Mouse (Mus musculus): ENCODE data around the gene Tnr. TPM values are rescaled to one million over a fixed set of nuclear protein-coding genes. Genes with fewer than 3 reads are reported as not detected.
A peak's percentile ranks its signal among the peaks of the same experiment; 100 is the strongest.

Tnr gene
- polyA plus RNA-seq, 1 experiment = 0.03 TPM

DNA sequence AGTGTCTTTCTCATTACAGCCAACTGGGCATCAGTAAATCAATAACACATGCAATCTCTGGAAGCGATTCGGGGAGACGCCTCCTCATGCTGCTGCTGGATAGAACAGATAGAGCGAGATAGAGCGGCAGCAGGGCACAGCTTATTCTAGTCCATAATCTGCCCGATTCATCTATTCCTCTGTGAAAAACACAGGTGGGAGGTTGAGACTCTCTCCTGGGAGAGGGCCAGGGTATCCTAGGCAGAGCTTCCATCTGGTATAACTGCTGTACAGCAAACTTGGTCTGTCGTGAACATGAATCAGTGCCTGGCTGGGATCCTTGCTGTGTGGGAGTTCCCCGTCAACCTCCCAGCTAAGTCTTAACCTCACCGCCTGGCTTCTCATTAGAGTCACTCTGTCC, 193.4 kb downstream of the Tnr start:
- 39% methylated on average over 9 of the region's 9 CpGs for WGBS
- H3K4me3 ChIP-seq (ENCODE audit: insufficient read depth, low read depth, low read length) = no peak overlapping the region
- no peak overlapping the region for H3K27ac ChIP-seq (ENCODE audit: insufficient read depth, low read depth, low read length)
- no peak for DNase-seq
- no peaks in the 10 kb centered on the region for H3K4me1 ChIP-seq (ENCODE audit: control insufficient read depth, insufficient read depth, low read length)
- no peaks in the 10 kb centered on the region for H3K36me3 ChIP-seq (ENCODE audit: control insufficient read depth, insufficient read depth, low read length)
- TF ChIP-seq POLR2A (IDR thresholded peaks at IDR 0.05; ENCODE audit: low read depth, low read length) (no peak), CTCF (conservative IDR thresholded peaks at IDR 0.05; ENCODE audit: insufficient read depth, insufficient read length, low read depth, low read length) (no peak)
- H3K27me3 ChIP-seq (replicated peaks; ENCODE audit: control insufficient read depth, insufficient read depth, low read length) = no peaks in the 10 kb centered on the region; the same call in 1 of the 2 replicates

DNA sequence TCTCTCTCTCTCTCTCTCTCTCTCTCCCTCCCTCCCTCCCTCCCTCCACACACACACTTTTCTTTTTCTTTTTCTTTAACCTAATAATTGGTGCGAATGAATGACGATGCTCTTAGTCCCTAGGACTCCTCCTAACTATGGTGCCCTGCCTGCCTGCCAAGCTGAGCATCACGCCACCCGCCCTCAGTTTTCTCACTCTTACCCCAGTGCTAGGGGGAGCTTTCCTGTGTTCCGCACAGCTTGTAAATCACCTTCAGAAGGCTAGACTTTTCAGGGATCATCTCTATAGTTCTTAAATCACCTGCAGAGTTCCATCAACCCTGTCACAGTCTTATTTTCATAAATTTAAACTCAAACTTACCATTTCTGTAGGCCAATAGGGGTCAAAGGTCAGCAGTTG, 200.2 kb downstream of the Tnr start:
- 91% methylated on average over 5 of the region's 5 CpGs for WGBS
- no peak for TF ChIP-seq CTCF (conservative IDR thresholded peaks at IDR 0.05; ENCODE audit: insufficient read depth, insufficient read length, low read depth, low read length)
- no peak for TF ChIP-seq POLR2A (IDR thresholded peaks at IDR 0.05; ENCODE audit: low read depth, low read length)
- H3K27ac ChIP-seq (ENCODE audit: insufficient read depth, low read depth, low read length) = no peak overlapping the region
- no peak overlapping the region for H3K4me3 ChIP-seq (ENCODE audit: insufficient read depth, low read depth, low read length)
- no peaks in the 10 kb centered on the region for H3K36me3 ChIP-seq (ENCODE audit: control insufficient read depth, insufficient read depth, low read length)
- H3K27me3 ChIP-seq (replicated peaks; ENCODE audit: control insufficient read depth, insufficient read depth, low read length) = no peaks in the 10 kb centered on the region; the same call in 1 of the 2 replicates
- H3K4me1 ChIP-seq (ENCODE audit: control insufficient read depth, insufficient read depth, low read length) = no peaks in the 10 kb centered on the region; the same call in 1 of the 2 replicates
- DNase-seq = no peak

DNA sequence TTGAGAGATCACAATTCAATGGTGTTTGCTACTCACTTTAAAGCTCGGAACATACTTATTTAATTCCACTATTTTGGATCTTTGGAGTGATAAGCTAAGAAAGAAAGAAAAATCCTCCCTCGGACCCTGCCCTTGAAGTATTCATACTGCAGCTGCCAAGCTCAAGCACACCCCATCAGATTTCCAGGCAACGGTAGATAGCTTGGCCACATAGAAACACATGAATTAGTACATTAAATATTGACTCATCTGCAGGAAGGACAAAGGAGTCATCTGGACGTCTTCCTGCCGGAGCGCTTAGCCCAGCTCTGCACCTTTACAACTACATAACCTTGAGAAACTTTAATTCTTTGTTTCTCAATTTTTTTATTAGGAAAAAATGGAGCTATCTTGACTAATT, 205.7 kb downstream of the Tnr start:
- no peaks in the 10 kb centered on the region; the same call in 1 of the 2 replicates for H3K27me3 ChIP-seq (replicated peaks; ENCODE audit: control insufficient read depth, insufficient read depth, low read length)
- H3K4me1 ChIP-seq (ENCODE audit: control insufficient read depth, insufficient read depth, low read length) = no peaks in the 10 kb centered on the region
- no peaks in the 10 kb centered on the region for H3K36me3 ChIP-seq (ENCODE audit: control insufficient read depth, insufficient read depth, low read length)
- no peak overlapping the region for H3K4me3 ChIP-seq (ENCODE audit: insufficient read depth, low read depth, low read length)
- TF ChIP-seq CTCF (conservative IDR thresholded peaks at IDR 0.05; ENCODE audit: insufficient read depth, insufficient read length, low read depth, low read length) (no peak), POLR2A (IDR thresholded peaks at IDR 0.05; ENCODE audit: low read depth, low read length) (no peak)
- no peak for DNase-seq
- 89% methylated on average over 6 of the region's 6 CpGs for WGBS
- no peak overlapping the region for H3K27ac ChIP-seq (ENCODE audit: insufficient read depth, low read depth, low read length)

DNA sequence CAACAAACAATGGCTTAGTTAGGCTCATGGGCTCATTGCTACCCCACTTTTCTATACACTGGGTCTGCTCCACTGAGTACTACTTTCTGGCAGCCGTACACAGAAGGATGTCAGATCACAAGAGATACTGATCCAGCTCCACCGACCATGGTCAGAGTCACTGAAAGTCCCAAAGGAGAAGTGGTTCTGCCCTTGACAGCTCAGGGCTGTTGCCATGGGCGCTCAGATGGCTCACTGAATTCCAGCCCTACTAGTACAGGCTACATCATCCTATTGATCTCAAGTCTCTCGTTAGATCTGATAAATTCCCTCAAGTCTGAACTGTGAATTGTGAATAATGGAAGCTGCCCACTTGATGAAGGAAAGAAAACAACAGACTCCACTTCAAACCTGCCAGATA, 207.3 kb downstream of the Tnr start:
- TF ChIP-seq CTCF (conservative IDR thresholded peaks at IDR 0.05; ENCODE audit: insufficient read depth, insufficient read length, low read depth, low read length) (no peak), POLR2A (IDR thresholded peaks at IDR 0.05; ENCODE audit: low read depth, low read length) (no peak)
- Histone ChIP-seq H3K27me3 (replicated peaks; ENCODE audit: control insufficient read depth, insufficient read depth, low read length) (no peaks in the 10 kb centered on the region; the same call in 1 of the 2 replicates), H3K36me3 (ENCODE audit: control insufficient read depth, insufficient read depth, low read length) (no peaks in the 10 kb centered on the region), H3K27ac (ENCODE audit: insufficient read depth, low read depth, low read length) (no peak overlapping the region), H3K4me3 (ENCODE audit: insufficient read depth, low read depth, low read length) (no peak overlapping the region), H3K4me1 (ENCODE audit: control insufficient read depth, insufficient read depth, low read length) (no peaks in the 10 kb centered on the region)
- no peak for DNase-seq
- WGBS = 63% methylated on average over 4 of the region's 4 CpGs

DNA sequence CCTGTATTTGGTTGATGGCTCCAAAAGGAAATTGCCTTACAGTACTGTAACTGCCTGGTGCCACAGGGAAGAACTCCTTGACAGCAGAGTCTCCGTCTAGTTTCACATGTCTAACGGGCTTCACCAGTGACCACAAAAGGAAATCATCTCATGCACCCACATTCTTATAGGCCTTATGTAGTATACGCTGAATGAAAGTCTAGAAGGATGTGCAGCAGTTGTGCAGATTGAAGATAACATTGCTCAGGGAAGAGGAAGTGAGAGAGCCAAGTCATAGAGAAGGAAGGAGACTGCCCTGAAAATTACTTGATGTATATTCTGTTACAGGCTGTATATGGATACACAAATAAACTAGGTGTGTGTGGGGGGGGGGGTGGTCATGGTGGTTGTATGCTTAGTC, 211.5 kb downstream of the Tnr start:
- TF ChIP-seq CTCF (conservative IDR thresholded peaks at IDR 0.05; ENCODE audit: insufficient read depth, insufficient read length, low read depth, low read length) (no peak), POLR2A (IDR thresholded peaks at IDR 0.05; ENCODE audit: low read depth, low read length) (no peak)
- Histone ChIP-seq H3K36me3 (ENCODE audit: control insufficient read depth, insufficient read depth, low read length) (no peaks in the 10 kb centered on the region), H3K27ac (ENCODE audit: insufficient read depth, low read depth, low read length) (no peak overlapping the region), H3K27me3 (replicated peaks; ENCODE audit: control insufficient read depth, insufficient read depth, low read length) (no peaks in the 10 kb centered on the region), H3K4me1 (ENCODE audit: control insufficient read depth, insufficient read depth, low read length) (no peaks in the 10 kb centered on the region), H3K4me3 (ENCODE audit: insufficient read depth, low read depth, low read length) (no peak overlapping the region)
- 74% methylated on average over 3 of the region's 3 CpGs for WGBS
- peak; percentile 11 for DNase-seq

DNA sequence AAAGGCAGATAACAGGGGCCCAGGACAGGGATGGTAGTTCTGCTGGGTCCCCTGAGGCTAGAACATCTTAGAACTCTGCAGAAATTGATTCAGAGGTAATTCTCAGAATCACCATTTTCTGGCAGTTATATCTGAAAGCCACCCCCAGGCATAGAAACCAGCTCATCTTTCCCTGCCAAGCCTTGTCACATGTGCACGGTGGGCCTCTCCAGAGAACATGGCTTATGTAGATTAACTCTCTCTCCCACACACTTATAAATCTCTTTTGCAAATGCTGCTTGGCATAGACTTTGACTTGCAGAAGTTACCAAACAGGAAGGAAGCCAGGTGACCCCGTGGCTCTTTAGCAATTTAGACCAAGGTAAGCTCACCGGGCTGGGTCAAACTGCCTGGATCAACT, 215.9 kb downstream of the Tnr start:
- H3K4me1 ChIP-seq (ENCODE audit: control insufficient read depth, insufficient read depth, low read length) = no peaks in the 10 kb centered on the region
- no peaks in the 10 kb centered on the region for H3K36me3 ChIP-seq (ENCODE audit: control insufficient read depth, insufficient read depth, low read length)
- H3K27me3 ChIP-seq (replicated peaks; ENCODE audit: control insufficient read depth, insufficient read depth, low read length) = no peaks in the 10 kb centered on the region
- no peak for DNase-seq
- H3K27ac ChIP-seq (ENCODE audit: insufficient read depth, low read depth, low read length) = no peak overlapping the region
- 26% methylated on average over 3 of the region's 3 CpGs for WGBS
- H3K4me3 ChIP-seq (ENCODE audit: insufficient read depth, low read depth, low read length) = no peak overlapping the region
- TF ChIP-seq CTCF (conservative IDR thresholded peaks at IDR 0.05; ENCODE audit: insufficient read depth, insufficient read length, low read depth, low read length) = no peak

DNA sequence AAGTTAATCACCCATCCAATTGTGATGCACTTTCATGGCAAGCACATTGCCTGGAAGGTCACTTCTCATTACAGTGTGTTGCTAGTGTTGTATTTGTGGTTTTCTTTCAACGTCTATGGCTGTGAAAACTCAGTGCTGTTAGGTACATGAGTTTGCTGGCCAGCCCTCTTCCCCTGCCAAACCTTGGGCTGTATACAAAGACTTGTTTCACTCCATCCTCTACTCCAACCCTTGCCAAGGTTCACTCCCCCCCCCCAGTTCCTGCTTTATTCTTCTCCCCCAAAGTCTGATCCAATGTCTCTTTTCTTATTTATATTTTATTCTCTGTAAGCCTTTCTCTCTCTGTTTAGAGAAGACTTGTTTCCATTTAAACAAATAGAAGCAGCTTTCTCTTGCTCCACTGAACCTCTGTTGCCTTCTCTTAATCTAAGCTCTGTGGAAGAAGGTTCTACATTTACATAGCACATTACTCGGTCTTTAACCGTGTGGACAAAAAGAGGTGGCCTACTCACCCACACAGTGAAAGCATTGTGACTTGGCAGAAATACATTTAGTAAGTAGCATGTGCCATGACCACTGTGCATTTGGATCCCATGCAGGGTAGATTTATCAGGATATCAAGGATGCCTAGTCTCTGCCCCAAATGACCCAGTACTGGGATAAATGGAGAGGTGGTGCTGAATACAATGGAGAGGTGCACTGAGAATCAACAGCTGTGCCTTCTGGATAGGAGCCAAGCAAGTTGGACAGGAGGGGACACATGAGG, 217.9 kb downstream of the Tnr start:
- no peak for TF ChIP-seq CTCF (conservative IDR thresholded peaks at IDR 0.05; ENCODE audit: insufficient read depth, insufficient read length, low read depth, low read length)
- TF ChIP-seq POLR2A (IDR thresholded peaks at IDR 0.05; ENCODE audit: low read depth, low read length) = no peak
- WGBS = 59% methylated on average over 3 of the region's 3 CpGs

More for the DNA sequence above, 217.9 kb downstream of the Tnr start:
- Histone ChIP-seq H3K27me3 (replicated peaks; ENCODE audit: control insufficient read depth, insufficient read depth, low read length) (no peaks in the 10 kb centered on the region), H3K36me3 (ENCODE audit: control insufficient read depth, insufficient read depth, low read length) (no peaks in the 10 kb centered on the region), H3K4me1 (ENCODE audit: control insufficient read depth, insufficient read depth, low read length) (no peaks in the 10 kb centered on the region), H3K4me3 (ENCODE audit: insufficient read depth, low read depth, low read length) (no peak overlapping the region), H3K27ac (ENCODE audit: insufficient read depth, low read depth, low read length) (no peak overlapping the region)
- DNase-seq = no peak
